Mouse (Mus musculus): ENCODE data around the gene Per1. TPM values are rescaled to one million over a fixed set of nuclear protein-coding genes. Genes with fewer than 3 reads are reported as not detected.

The Per1 gene
- polyA plus RNA-seq, 1 experiment from 2014 or later, result 11.5 TPM

DNA sequence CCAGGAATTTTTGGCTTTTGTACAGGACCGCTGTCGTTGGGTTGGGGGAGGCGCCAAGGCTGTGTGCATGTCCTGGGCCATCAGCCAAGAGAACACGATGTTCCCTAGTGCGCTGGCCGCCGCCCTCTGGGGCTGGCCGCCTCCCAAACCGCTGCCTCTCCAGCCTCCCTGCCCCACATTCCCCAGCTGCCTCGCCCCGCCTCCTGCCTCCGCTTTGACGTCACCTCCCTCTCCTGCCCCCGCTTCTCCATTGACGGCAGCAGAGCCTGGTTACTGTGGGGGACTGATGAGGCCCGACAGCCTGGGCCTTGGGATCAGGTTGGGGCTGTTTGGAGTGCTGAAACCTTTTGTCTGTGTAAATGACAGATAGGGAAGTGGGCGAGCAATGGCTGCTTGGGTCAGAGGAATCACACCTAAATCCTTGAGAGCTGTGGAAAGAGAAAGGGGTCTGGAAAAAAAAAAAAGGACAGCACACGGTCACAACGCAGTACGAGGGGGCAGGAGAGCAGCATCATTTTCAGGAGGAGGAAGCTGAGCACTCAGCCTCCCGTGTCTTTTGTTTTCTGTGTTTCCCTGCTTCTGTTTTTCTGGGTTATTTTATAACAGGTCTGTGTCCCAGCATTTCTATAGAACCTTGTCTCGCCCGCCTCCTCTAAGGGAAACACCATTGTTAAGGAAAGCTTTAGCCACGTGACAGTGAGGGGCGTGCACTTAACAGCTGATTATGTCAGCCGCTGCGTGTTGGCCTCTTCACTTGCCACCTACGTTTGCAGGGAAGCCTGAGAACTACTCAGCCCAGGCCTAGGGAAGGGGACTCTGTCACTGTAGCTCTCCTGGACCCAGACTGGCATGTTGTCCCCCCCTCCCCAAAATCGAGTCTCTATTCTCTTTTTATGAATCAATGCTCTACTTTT, 2.2 kb downstream of the Per1 start:
- Histone ChIP-seq H3K27ac (peak overlapping the region; percentile 84), H3K27me3 (no peaks in the 10 kb centered on the region), H3K36me3 (peaks cover 23% of the 10 kb centered on the region), H3K4me3 (peak overlapping the region; percentile 57), H3K4me2 (replicated peaks) (peak overlapping the region; percentile 81), H3K9me3 (no peaks in the 10 kb centered on the region), H3K4me1 (peaks cover 44% of the 10 kb centered on the region), H3K9ac (peak overlapping the region; percentile 25; the same call in 1 of the 2 replicates)
- 3% methylated on average over 29 of the region's 29 CpGs for WGBS
- ATAC-seq (ENCODE audit: insufficient number of reproducible peaks, insufficient read depth, low FRiP score, low TSS enrichment), result peak; percentile 30; the same call in 1 of the 2 replicates

DNA sequence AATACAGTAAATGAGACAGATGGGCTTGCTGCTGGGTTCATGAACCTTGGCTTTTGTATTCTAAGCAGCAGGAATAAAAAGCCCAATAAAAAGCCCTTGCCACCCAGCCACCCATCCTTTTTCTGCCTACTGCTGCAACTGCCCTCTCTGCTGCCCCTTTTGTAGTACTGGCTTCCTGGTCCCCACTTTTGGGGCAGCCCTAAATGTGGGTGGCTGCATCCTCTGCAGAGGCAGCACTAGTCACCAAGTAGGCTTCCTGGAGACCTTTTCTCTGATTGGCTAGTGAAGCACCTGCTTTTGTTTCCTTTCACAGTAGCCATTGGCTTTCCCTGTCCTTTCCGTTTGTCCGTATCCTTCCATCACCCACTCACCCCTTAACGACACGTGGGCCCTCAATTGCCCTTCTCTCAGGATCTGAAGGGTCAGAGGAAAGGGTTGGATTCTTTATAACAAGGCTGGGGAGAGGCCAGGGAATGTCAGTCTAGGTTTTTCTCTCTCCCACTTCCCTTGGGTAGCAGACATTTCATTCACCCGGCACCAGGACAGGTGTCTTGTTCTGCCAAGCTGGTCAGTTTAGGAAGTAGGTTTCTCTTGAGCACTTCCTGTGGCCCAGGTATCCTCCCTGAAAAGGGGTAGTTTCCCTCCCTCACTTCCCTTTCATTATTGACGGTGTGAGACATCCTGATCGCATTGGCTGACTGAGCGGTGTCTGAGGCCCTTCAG, 3.2 kb downstream of the Per1 start:
- peak overlapping the region; percentile 53; the same call in 1 of the 2 replicates for H3K9ac ChIP-seq
- no peaks in the 10 kb centered on the region for H3K9me3 ChIP-seq
- no peaks in the 10 kb centered on the region for H3K27me3 ChIP-seq
- peak overlapping the region; percentile 57 for H3K4me3 ChIP-seq
- WGBS, result 25% methylated on average over 8 of the region's 8 CpGs
- peaks cover 28% of the 10 kb centered on the region for H3K36me3 ChIP-seq
- H3K27ac ChIP-seq, result peak overlapping the region; percentile 84
- peak overlapping the region; percentile 81 for H3K4me2 ChIP-seq (replicated peaks)
- peaks cover 44% of the 10 kb centered on the region for H3K4me1 ChIP-seq
- no peak for ATAC-seq (ENCODE audit: insufficient number of reproducible peaks, insufficient read depth, low FRiP score, low TSS enrichment)

DNA sequence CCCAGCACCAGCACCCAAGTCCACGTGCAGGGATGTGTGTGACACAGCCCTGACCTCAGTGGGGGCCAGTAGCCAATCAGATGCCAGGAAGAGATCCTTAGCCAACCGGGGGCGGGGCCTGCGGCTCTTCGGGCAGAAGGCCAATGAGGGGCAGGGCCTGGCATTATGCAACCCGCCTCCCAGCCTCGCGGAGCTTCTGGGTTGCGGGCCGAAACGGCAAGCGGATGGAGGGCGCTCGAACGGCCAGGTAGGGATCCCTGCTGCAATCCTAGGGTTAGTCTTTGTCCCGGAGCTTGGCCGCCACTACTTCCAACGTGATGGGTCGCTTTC, 3.7 kb downstream of the Per1 start:
- Histone ChIP-seq H3K27me3 (no peaks in the 10 kb centered on the region), H3K9ac (peak overlapping the region; percentile 53), H3K4me1 (peaks cover 44% of the 10 kb centered on the region), H3K27ac (peak overlapping the region; percentile 86), H3K36me3 (peaks cover 33% of the 10 kb centered on the region), H3K4me3 (peak overlapping the region; percentile 47), H3K9me3 (no peaks in the 10 kb centered on the region), H3K4me2 (replicated peaks) (peak overlapping the region; percentile 81)
- ATAC-seq (ENCODE audit: insufficient number of reproducible peaks, insufficient read depth, low FRiP score, low TSS enrichment), result no peak; the same call in 1 of the 2 replicates
- WGBS, result under 1% methylated on average over 19 of the region's 19 CpGs

DNA sequence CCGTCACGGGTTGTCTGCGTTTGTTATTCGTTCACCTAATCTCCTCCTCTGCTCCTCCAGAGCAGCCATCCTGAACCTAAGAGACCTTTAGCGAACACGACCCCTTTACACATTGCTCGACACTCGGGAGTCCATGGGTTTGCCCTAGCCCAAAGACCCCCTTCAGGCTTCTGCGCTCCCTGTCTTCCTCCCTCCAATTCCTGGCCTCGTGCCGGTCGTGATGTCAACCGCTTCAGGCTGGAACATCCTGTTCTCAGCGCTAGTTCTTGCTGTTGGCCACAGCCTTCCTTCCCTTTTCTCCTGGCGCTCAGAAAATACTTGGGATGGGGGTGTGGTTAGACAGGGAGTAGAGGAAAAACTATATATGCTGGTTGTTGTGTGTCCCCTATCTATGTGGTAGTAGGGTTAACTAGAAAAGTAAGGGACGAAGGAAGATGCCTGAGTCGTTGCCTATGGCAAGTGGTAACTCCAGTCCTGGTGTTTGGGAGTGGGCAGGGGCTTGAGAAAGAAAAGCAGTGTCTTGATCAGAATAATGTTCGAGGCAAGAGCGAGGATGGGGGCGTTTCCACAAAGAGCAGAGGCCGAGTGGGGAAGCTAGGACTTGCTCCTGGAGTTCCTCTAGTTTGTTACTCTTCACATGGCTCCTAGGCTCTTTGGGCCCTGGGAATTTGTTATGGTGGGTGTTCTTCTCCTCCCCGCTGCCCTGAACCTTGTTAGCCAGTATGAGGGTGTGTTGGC, 4.3 kb downstream of the Per1 start:
- no peak for ATAC-seq (ENCODE audit: insufficient number of reproducible peaks, insufficient read depth, low FRiP score, low TSS enrichment)
- Histone ChIP-seq H3K9ac (peak overlapping the region; percentile 53), H3K4me3 (peak overlapping the region; percentile 47), H3K36me3 (peaks cover 39% of the 10 kb centered on the region), H3K27ac (peak overlapping the region; percentile 86), H3K4me1 (peaks cover 44% of the 10 kb centered on the region), H3K4me2 (replicated peaks) (peak overlapping the region; percentile 81), H3K9me3 (no peaks in the 10 kb centered on the region), H3K27me3 (no peaks in the 10 kb centered on the region)
- 1% methylated on average over 22 of the region's 22 CpGs for WGBS

DNA sequence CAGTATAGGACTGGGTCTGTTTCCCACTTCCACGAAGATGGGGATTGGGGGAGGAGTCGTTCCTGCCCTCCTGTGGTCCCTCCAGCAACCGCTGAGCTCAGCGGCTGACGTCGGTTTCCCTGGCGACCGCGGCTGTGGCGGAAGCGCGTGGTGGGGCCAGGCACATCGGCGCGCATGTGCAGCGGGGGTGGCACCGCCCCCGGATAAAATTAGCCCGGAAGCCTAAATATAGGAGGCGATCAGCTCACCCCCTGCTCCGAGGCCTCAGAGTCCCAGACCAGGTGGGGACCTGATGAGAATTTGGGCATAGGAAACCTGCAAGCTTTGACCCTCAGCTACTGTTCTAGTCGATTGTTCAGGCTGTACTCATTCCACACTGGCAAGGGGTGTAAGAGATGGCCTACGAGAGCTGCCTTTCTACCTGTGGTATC, 4.9 kb downstream of the Per1 start:
- Histone ChIP-seq H3K4me1 (peaks cover 44% of the 10 kb centered on the region), H3K9ac (peak overlapping the region; percentile 53), H3K4me3 (peak overlapping the region; percentile 47), H3K27ac (peak overlapping the region; percentile 86), H3K27me3 (no peaks in the 10 kb centered on the region), H3K4me2 (replicated peaks) (peak overlapping the region; percentile 81), H3K9me3 (no peaks in the 10 kb centered on the region), H3K36me3 (peaks cover 45% of the 10 kb centered on the region)
- WGBS, result under 1% methylated on average over 23 of the region's 23 CpGs
- ATAC-seq (ENCODE audit: insufficient number of reproducible peaks, insufficient read depth, low FRiP score, low TSS enrichment), result peak; percentile 24; the same call in 1 of the 2 replicates

DNA sequence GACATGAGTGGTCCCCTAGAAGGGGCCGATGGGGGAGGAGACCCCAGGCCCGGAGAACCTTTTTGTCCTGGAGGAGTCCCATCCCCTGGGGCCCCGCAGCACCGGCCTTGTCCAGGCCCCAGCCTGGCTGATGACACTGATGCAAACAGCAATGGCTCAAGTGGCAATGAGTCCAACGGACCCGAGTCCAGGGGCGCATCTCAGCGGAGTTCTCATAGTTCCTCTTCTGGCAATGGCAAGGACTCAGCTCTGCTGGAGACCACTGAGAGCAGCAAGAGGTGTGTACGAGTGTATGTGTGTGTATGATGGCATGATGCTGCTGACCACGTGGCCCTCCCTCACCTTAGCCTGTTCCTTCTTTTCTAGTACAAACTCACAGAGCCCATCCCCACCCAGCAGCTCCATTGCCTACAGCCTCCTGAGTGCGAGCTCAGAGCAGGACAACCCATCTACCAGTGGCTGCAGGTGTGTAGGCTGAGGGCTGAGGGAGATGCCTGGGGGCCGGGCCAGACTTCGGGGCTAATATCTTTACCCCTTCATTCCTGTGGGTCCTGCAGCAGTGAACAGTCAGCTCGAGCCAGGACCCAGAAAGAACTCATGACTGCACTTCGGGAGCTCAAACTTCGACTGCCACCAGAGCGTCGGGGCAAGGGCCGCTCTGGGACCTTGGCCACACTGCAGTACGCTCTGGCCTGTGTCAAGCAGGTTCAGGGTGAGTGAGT, 5.8 kb downstream of the Per1 start:
- peaks cover 44% of the 10 kb centered on the region for H3K4me1 ChIP-seq
- H3K27me3 ChIP-seq, result no peaks in the 10 kb centered on the region
- H3K9me3 ChIP-seq, result no peaks in the 10 kb centered on the region
- ATAC-seq (ENCODE audit: insufficient number of reproducible peaks, insufficient read depth, low FRiP score, low TSS enrichment), result no peak
- H3K36me3 ChIP-seq, result peaks cover 54% of the 10 kb centered on the region
- H3K27ac ChIP-seq, result peak overlapping the region; percentile 86
- WGBS, result 88% methylated on average over 20 of the region's 20 CpGs
- peak overlapping the region; percentile 81 for H3K4me2 ChIP-seq (replicated peaks)
- peak overlapping the region; percentile 53; the same call in 1 of the 2 replicates for H3K9ac ChIP-seq
- H3K4me3 ChIP-seq, result no peak overlapping the region

DNA sequence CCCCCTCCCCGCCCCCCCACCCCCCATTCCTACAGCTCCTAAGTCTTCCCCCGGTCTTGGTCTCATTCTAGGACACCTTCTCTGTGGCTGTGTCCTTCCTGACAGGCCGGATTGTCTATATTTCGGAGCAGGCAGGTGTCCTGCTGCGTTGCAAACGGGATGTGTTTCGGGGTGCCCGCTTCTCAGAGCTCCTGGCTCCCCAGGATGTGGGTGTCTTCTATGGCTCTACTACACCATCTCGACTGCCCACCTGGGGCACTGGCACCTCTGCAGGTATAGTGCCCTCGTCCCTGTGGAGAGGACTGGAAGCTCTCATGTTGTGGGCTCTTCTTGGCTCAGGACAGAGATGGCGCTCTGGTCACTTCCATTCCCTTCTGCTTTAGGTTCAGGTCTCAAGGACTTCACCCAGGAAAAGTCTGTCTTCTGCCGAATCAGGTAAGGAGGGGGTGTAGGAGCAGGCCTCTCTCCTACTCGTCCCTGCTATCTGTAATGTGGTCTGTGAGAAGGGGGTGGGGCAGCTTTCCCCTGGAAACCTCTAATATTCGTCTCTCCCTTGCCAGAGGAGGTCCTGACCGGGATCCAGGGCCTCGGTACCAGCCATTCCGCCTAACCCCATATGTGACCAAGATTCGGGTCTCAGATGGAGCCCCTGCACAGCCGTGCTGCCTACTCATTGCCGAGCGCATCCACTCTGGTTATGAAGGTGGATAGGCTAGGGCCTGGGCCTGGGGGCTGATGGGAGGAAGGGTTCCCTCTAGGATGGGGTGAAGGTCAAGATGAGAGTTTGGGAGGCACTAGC, 6.8 kb downstream of the Per1 start:
- H3K4me1 ChIP-seq, result peaks cover 36% of the 10 kb centered on the region
- no peaks in the 10 kb centered on the region for H3K27me3 ChIP-seq
- H3K4me2 ChIP-seq (replicated peaks), result no peak overlapping the region
- no peaks in the 10 kb centered on the region for H3K9me3 ChIP-seq
- H3K36me3 ChIP-seq, result peaks cover 64% of the 10 kb centered on the region
- H3K9ac ChIP-seq, result no peak overlapping the region
- WGBS, result 89% methylated on average over 21 of the region's 21 CpGs
- no peak for ATAC-seq (ENCODE audit: insufficient number of reproducible peaks, insufficient read depth, low FRiP score, low TSS enrichment)
- no peak overlapping the region for H3K4me3 ChIP-seq
- H3K27ac ChIP-seq, result no peak overlapping the region

DNA sequence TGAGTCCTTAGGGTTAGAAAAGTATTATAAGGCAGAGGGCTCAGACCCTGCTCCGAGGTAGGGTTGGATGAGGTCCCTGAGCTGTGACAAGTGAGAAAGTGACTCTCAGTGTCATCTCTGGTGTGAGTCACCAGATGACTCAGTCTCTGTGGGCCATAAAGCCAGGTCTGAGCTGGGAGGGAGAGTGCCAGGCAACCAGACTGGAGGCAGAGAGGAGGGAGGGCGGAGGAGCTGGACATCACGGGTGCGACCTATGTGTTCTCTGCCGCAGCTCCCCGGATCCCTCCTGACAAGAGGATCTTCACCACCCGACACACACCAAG, 7.3 kb downstream of the Per1 start:
- Histone ChIP-seq H3K9ac (no peak overlapping the region), H3K4me3 (no peak overlapping the region), H3K9me3 (no peaks in the 10 kb centered on the region), H3K27me3 (no peaks in the 10 kb centered on the region), H3K36me3 (peaks cover 69% of the 10 kb centered on the region), H3K27ac (no peak overlapping the region), H3K4me2 (replicated peaks) (no peak overlapping the region), H3K4me1 (peaks cover 31% of the 10 kb centered on the region)
- ATAC-seq (ENCODE audit: insufficient number of reproducible peaks, insufficient read depth, low FRiP score, low TSS enrichment), result no peak
- 92% methylated on average over 7 of the region's 7 CpGs for WGBS

DNA sequence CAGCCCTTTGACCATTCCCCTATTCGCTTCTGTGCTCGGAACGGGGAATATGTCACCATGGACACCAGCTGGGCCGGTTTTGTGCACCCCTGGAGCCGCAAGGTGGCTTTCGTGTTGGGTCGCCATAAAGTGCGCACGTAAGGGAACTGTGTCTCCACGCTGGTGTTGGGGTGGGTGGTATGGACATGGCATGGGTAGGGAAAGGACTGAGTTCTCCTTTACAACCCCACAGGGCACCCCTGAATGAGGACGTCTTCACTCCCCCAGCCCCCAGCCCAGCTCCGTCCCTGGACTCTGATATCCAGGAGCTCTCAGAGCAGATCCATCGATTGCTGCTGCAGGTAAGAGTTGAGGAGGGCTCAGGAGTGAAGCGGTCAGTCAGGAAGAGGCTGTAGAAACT, 8.1 kb downstream of the Per1 start:
- peaks cover 23% of the 10 kb centered on the region for H3K4me1 ChIP-seq
- H3K27ac ChIP-seq, result no peak overlapping the region

DNA sequence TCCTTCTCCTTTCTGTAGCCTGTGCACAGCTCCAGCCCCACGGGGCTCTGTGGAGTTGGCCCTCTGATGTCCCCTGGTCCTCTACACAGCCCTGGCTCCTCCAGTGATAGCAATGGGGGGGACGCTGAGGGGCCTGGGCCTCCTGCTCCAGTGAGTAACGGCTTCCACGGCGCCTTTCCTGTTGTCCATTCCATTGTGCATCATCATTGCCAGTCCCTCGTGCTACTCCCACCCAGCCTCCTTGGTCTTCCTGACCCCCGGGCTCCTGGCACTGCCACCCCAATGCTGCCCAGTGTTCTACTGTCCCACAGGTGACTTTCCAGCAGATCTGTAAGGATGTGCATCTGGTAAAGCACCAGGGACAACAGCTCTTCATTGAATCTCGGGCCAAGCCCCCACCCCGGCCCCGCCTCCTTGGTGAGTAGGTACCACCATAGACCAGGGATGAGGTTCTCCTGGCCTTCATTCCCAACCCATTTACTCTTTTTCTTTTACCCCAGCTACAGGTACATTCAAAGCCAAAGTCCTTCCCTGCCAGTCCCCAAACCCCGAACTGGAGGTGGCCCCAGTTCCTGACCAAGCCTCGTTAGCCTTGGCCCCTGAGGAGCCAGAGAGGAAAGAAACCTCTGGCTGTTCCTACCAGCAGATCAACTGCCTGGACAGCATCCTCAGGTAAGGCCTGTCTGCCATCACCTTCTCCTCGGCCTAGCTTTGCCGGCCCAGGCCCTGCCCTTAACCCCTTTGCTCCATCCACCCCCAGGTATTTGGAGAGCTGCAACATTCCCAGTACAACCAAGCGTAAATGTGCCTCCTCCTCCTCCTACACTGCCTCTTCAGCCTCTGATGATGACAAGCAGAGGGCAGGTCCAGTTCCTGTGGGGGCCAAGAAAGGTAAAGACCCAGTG, 8.8 kb downstream of the Per1 start:
- Histone ChIP-seq H3K4me3 (no peak overlapping the region), H3K9me3 (no peaks in the 10 kb centered on the region), H3K4me2 (replicated peaks) (no peak overlapping the region), H3K4me1 (peaks cover 17% of the 10 kb centered on the region), H3K27me3 (no peaks in the 10 kb centered on the region), H3K27ac (no peak overlapping the region), H3K9ac (no peak overlapping the region), H3K36me3 (peaks cover 83% of the 10 kb centered on the region)
- ATAC-seq (ENCODE audit: insufficient number of reproducible peaks, insufficient read depth, low FRiP score, low TSS enrichment), result no peak
- WGBS, result 93% methylated on average over 15 of the region's 15 CpGs

More for the DNA sequence above, 8.1 kb downstream of the Per1 start:
- WGBS, result 93% methylated on average over 14 of the region's 14 CpGs
- no peak for ATAC-seq (ENCODE audit: insufficient number of reproducible peaks, insufficient read depth, low FRiP score, low TSS enrichment)
- no peaks in the 10 kb centered on the region for H3K27me3 ChIP-seq
- H3K9me3 ChIP-seq, result no peaks in the 10 kb centered on the region
- H3K36me3 ChIP-seq, result peaks cover 77% of the 10 kb centered on the region
- H3K4me3 ChIP-seq, result no peak overlapping the region
- no peak overlapping the region for H3K9ac ChIP-seq
- no peak overlapping the region for H3K4me2 ChIP-seq (replicated peaks)
